Mouse (Mus musculus) olfactory bulb, adult 2 months (tissue): ENCODE data around the gene Gzmm.

Experiments
- CTCF ChIP-seq: fragments of 200-500 bp; IDR thresholded peaks from 2 replicates; pipeline ENCODE4 v1.5.1; 2012; ENCODE audit warnings: low read depth, mild to moderate bottlenecking, low read length, moderate library complexity; ENCODE audit not compliant: insufficient read depth
- POLR2A ChIP-seq: fragments of 200-500 bp; IDR thresholded peaks from 2 replicates; pipeline ENCODE4 v1.6.1; 2012; ENCODE audit warnings: mild to moderate bottlenecking, low read depth, low read length, moderate library complexity; ENCODE audit not compliant: insufficient read depth

GRCm38 (mm10) chr10:79698459-79698858 lies 9.6 kb downstream of the Gzmm start:
- no peak for TF ChIP-seq CTCF
- no peak for TF ChIP-seq POLR2A
